Mouse (Mus musculus) limb, embryonic 15.5 days (tissue): ENCODE data around the gene Nkx1-1. TPM values are rescaled to one million over a fixed set of nuclear protein-coding genes. Genes with fewer than 3 reads are reported as not detected.

Source experiments
- ATAC-seq: fragments of 200-750 bp; cut with Nextera tagmentation; 2 replicates; pipeline ENCODE4 v1.8.0; 2017; ENCODE audit warnings: low read depth, moderate TSS enrichment; ENCODE audit not compliant: insufficient number of reproducible peaks, low FRiP score, low TSS enrichment
- H3K27ac ChIP-seq: fragments of 300-500 bp; sonication (generic); 2 replicates; pipeline ENCODE4 v1.5.1; 2015; ENCODE audit warnings: moderate library complexity, mild to moderate bottlenecking, inconsistent platforms
- H3K27me3 ChIP-seq: fragments of 300-500 bp; sonication (generic); 2 replicates; pipeline ENCODE4 v1.6.1; 2015; ENCODE audit warnings: inconsistent platforms
- H3K36me3 ChIP-seq: fragments of 300-500 bp; sonication (generic); 2 replicates; pipeline ENCODE4 v1.6.1; 2015; ENCODE audit warnings: inconsistent platforms
- H3K4me1 ChIP-seq: fragments of 300-500 bp; sonication (generic); 2 replicates; pipeline ENCODE4 v1.6.1; 2015; ENCODE audit warnings: inconsistent platforms
- H3K4me2 ChIP-seq: fragments of 300-500 bp; sonication (generic); 2 replicates; pipeline ENCODE4 v1.6.1; 2015; ENCODE audit warnings: mild to moderate bottlenecking, inconsistent platforms
- H3K4me3 ChIP-seq: fragments of 300-500 bp; sonication (generic); 2 replicates; pipeline ENCODE4 v1.5.1; 2015; ENCODE audit warnings: mild to moderate bottlenecking, inconsistent platforms
- H3K9ac ChIP-seq: fragments of 300-500 bp; sonication (generic); 2 replicates; pipeline ENCODE4 v1.6.1; 2015; ENCODE audit warnings: inconsistent platforms
- H3K9me3 ChIP-seq: fragments of 300-500 bp; sonication (generic); 2 replicates; pipeline ENCODE4 v1.6.1; 2016; ENCODE audit warnings: inconsistent platforms
- WGBS: fragments of 180-500 bp; shearing (Covaris S2); methylation state at CpG from one replicate; pipeline ENCODE4 v1.1.7; 2015; 5-methylcytosine and 5-hydroxymethylcytosine counted together
- polyA plus RNA-seq: library from polyadenylated mRNA; unstranded; fragments of >200 nt; fragmentation: Nextera tagmentation; extraction: Ambion mirVana; gene quantifications from 2 replicates; pipeline ENCODE4 v1.2.1, GENCODE M21; 2015

Nkx1-1 gene
- not detected in 2 replicates for polyA plus RNA-seq

- no peak within 1 kb of the TSS for H3K27ac ChIP-seq
- H3K4me2 ChIP-seq: peak within 1 kb of the TSS; percentile 45
- peaks cover 96% of the 10 kb centered on the region for H3K27me3 ChIP-seq
- WGBS: under 1% methylated on average over 87 of the region's 90 CpGs
- H3K4me3 ChIP-seq: peak within 1 kb of the TSS; percentile 30
- peaks cover 48% of the 10 kb centered on the region for H3K4me1 ChIP-seq
- H3K36me3 ChIP-seq: no peaks in the 10 kb centered on the region
- no peak within 1 kb of the TSS for H3K9ac ChIP-seq
- ATAC-seq: no peak
- no peaks in the 10 kb centered on the region for H3K9me3 ChIP-seq
These were observed at the start of gene Nkx1-1 for GRCm38 (mm10) chr5:33433201-33434138. Gene Nkx1-1, minus strand, starts transcription at chr5:33433976.

- peaks cover 11% of the 10 kb centered on the region; the same call in 1 of the 2 replicates for H3K27me3 ChIP-seq
- H3K36me3 ChIP-seq: no peaks in the 10 kb centered on the region
- no peak overlapping the region for H3K27ac ChIP-seq
- H3K9ac ChIP-seq: no peak overlapping the region
- 18% methylated on average over 7 of the region's 7 CpGs for WGBS
- no peak overlapping the region for H3K4me3 ChIP-seq
- no peak for ATAC-seq
- H3K4me2 ChIP-seq: no peak overlapping the region
- no peaks in the 10 kb centered on the region for H3K9me3 ChIP-seq
- H3K4me1 ChIP-seq: 0 out of 2 replicates have a peak, but pooled peaks cover 3% of the 10 kb centered on the region
These were observed 47.5 kb upstream of the Nkx1-1 start for GRCm38 (mm10) chr5:33481318-33481685.

GRCm38 (mm10) chr5:33480582-33481317 lies 47.0 kb upstream of the Nkx1-1 start:
- Histone ChIP-seq H3K36me3 (no peaks in the 10 kb centered on the region), H3K4me2 (no peak overlapping the region), H3K9ac (no peak overlapping the region), H3K9me3 (no peaks in the 10 kb centered on the region), H3K4me3 (no peak overlapping the region), H3K4me1 (0 out of 2 replicates have a peak, but pooled peaks cover 3% of the 10 kb centered on the region), H3K27ac (no peak overlapping the region), H3K27me3 (peaks cover 11% of the 10 kb centered on the region; the same call in 1 of the 2 replicates)
- no peak for ATAC-seq
- 52% methylated on average over 26 of the region's 26 CpGs for WGBS

GRCm38 (mm10) chr5:33465464-33465863 lies 31.7 kb upstream of the Nkx1-1 start:
- Histone ChIP-seq H3K9ac (no peak overlapping the region), H3K4me2 (no peak overlapping the region), H3K4me3 (no peak overlapping the region), H3K9me3 (no peaks in the 10 kb centered on the region), H3K27me3 (peaks cover 21% of the 10 kb centered on the region), H3K36me3 (no peaks in the 10 kb centered on the region), H3K27ac (no peak overlapping the region), H3K4me1 (no peaks in the 10 kb centered on the region)
- WGBS: 43% methylated on average over 11 of the region's 11 CpGs
- ATAC-seq: no peak

GRCm38 (mm10) chr5:33464390-33464789 lies 30.6 kb upstream of the Nkx1-1 start:
- H3K27ac ChIP-seq: no peak overlapping the region
- no peaks in the 10 kb centered on the region for H3K36me3 ChIP-seq
- 63% methylated on average over 7 of the region's 7 CpGs for WGBS
- H3K4me2 ChIP-seq: no peak overlapping the region
- H3K4me1 ChIP-seq: no peaks in the 10 kb centered on the region
- H3K27me3 ChIP-seq: peaks cover 21% of the 10 kb centered on the region
- H3K4me3 ChIP-seq: no peak overlapping the region
- H3K9me3 ChIP-seq: no peaks in the 10 kb centered on the region
- ATAC-seq: no peak
- H3K9ac ChIP-seq: no peak overlapping the region

- WGBS: 64% methylated on average over 2 of the region's 2 CpGs
- H3K4me2 ChIP-seq: no peak overlapping the region
- H3K9me3 ChIP-seq: no peaks in the 10 kb centered on the region
- 0 out of 2 replicates have a peak, but pooled peaks cover 8% of the 10 kb centered on the region for H3K27me3 ChIP-seq
- ATAC-seq: no peak
- H3K9ac ChIP-seq: no peak overlapping the region
- H3K36me3 ChIP-seq: no peaks in the 10 kb centered on the region
- H3K4me3 ChIP-seq: no peak overlapping the region
- no peaks in the 10 kb centered on the region for H3K4me1 ChIP-seq
- H3K27ac ChIP-seq: no peak overlapping the region
These were observed 25.3 kb upstream of the Nkx1-1 start for GRCm38 (mm10) chr5:33459111-33459510.

GRCm38 (mm10) chr5:33458132-33458622 lies 24.4 kb upstream of the Nkx1-1 start:
- no peak for ATAC-seq
- no peaks in the 10 kb centered on the region for H3K36me3 ChIP-seq
- WGBS: 46% methylated on average over 3 of the region's 3 CpGs
- no peak overlapping the region for H3K4me2 ChIP-seq
- H3K9ac ChIP-seq: no peak overlapping the region
- H3K27ac ChIP-seq: no peak overlapping the region
- H3K4me1 ChIP-seq: no peaks in the 10 kb centered on the region
- H3K27me3 ChIP-seq: no peaks in the 10 kb centered on the region; the same call in 1 of the 2 replicates
- H3K9me3 ChIP-seq: no peaks in the 10 kb centered on the region
- H3K4me3 ChIP-seq: no peak overlapping the region

GRCm38 (mm10) chr5:33455737-33456136 lies 22.0 kb upstream of the Nkx1-1 start:
- Histone ChIP-seq H3K27ac (no peak overlapping the region), H3K9ac (no peak overlapping the region), H3K36me3 (no peaks in the 10 kb centered on the region), H3K4me2 (no peak overlapping the region), H3K4me3 (no peak overlapping the region), H3K9me3 (no peaks in the 10 kb centered on the region), H3K4me1 (no peaks in the 10 kb centered on the region), H3K27me3 (no peaks in the 10 kb centered on the region; the same call in 1 of the 2 replicates)
- ATAC-seq: no peak
- 48% methylated on average over 8 of the region's 8 CpGs for WGBS

GRCm38 (mm10) chr5:33443794-33444193 lies 10.0 kb upstream of the Nkx1-1 start:
- 46% methylated on average over 9 of the region's 9 CpGs for WGBS
- Histone ChIP-seq H3K4me1 (peaks cover 8% of the 10 kb centered on the region; the same call in 1 of the 2 replicates), H3K27me3 (peaks cover 70% of the 10 kb centered on the region), H3K36me3 (no peaks in the 10 kb centered on the region), H3K4me3 (no peak overlapping the region), H3K27ac (no peak overlapping the region), H3K9ac (no peak overlapping the region), H3K9me3 (no peaks in the 10 kb centered on the region), H3K4me2 (no peak overlapping the region)
- ATAC-seq: no peak

- Histone ChIP-seq H3K4me2 (peak overlapping the region; percentile 51), H3K9ac (no peak overlapping the region), H3K4me1 (peaks cover 8% of the 10 kb centered on the region; the same call in 1 of the 2 replicates), H3K4me3 (peak overlapping the region; percentile 28), H3K27ac (no peak overlapping the region), H3K9me3 (no peaks in the 10 kb centered on the region), H3K27me3 (peaks cover 72% of the 10 kb centered on the region), H3K36me3 (no peaks in the 10 kb centered on the region)
- 5% methylated on average over 55 of the region's 56 CpGs for WGBS
- ATAC-seq: no peak
These were observed 9.3 kb upstream of the Nkx1-1 start for GRCm38 (mm10) chr5:33442927-33443710.

- H3K36me3 ChIP-seq: no peaks in the 10 kb centered on the region
- no peak overlapping the region for H3K9ac ChIP-seq
- no peak overlapping the region for H3K4me2 ChIP-seq
- no peak overlapping the region for H3K4me3 ChIP-seq
- WGBS: 2% methylated on average over 23 of the region's 23 CpGs
- ATAC-seq: peak; percentile 69
- no peaks in the 10 kb centered on the region for H3K9me3 ChIP-seq
- H3K27ac ChIP-seq: no peak overlapping the region
- peaks cover 85% of the 10 kb centered on the region for H3K27me3 ChIP-seq
- H3K4me1 ChIP-seq: peaks cover 23% of the 10 kb centered on the region
These were observed 4.4 kb upstream of the Nkx1-1 start for GRCm38 (mm10) chr5:33438214-33438613.
